Mouse (Mus musculus) neural tube, embryonic 11.5 days (tissue): ENCODE results near the gene Pde4d. TPM values are rescaled to one million over a fixed set of nuclear protein-coding genes. Genes with fewer than 3 reads are reported as not detected.

Experiments used
- ATAC-seq: fragments of 200-750 bp; cut with Nextera tagmentation; 2 replicates; pipeline ENCODE4 v1.8.0; 2017; ENCODE audit warnings: moderate number of reproducible peaks, mild to moderate bottlenecking, moderate TSS enrichment, moderate library complexity; ENCODE audit not compliant: insufficient read depth, low FRiP score, low TSS enrichment
- DNase-seq: peaks from one replicate; pipeline ENCODE4 v3.0.0-alpha.2; 2015; ENCODE audit warnings: low spot score
- H3K27ac ChIP-seq: fragments of 300-500 bp; sonication (generic); 2 replicates; pipeline ENCODE4 v1.5.1; 2014; ENCODE audit warnings: low read depth, mild to moderate bottlenecking, low read length
- H3K27me3 ChIP-seq: fragments of 300-500 bp; sonication (generic); 2 replicates; pipeline ENCODE4 v1.6.1; 2014; ENCODE audit warnings: mild to moderate bottlenecking, low read length, mixed read lengths; ENCODE audit not compliant: control insufficient read depth, insufficient read depth
- H3K36me3 ChIP-seq: fragments of 300-500 bp; sonication (generic); 2 replicates; pipeline ENCODE4 v1.6.1; 2014; ENCODE audit warnings: mild to moderate bottlenecking, low read length, moderate library complexity, mixed read lengths; ENCODE audit not compliant: control insufficient read depth, insufficient read depth
- H3K4me1 ChIP-seq: fragments of 300-500 bp; sonication (generic); 2 replicates; pipeline ENCODE4 v1.6.1; 2014; ENCODE audit warnings: low read length, mixed read lengths; ENCODE audit not compliant: control insufficient read depth, insufficient read depth
- H3K4me2 ChIP-seq: fragments of 300-500 bp; sonication (generic); 2 replicates; pipeline ENCODE4 v1.6.1; 2014; ENCODE audit warnings: low read depth, mild to moderate bottlenecking, moderate library complexity
- H3K4me3 ChIP-seq: fragments of 300-500 bp; sonication (generic); 2 replicates; pipeline ENCODE4 v1.5.1; 2014; ENCODE audit warnings: low read depth, low read length
- H3K9ac ChIP-seq: fragments of 300-500 bp; sonication (generic); 2 replicates; pipeline ENCODE4 v1.6.1; 2014; ENCODE audit warnings: mild to moderate bottlenecking, low read length
- H3K9me3 ChIP-seq: fragments of 300-500 bp; sonication (generic); 2 replicates; pipeline ENCODE4 v1.6.1; 2016; ENCODE audit warnings: low read length; ENCODE audit not compliant: control insufficient read depth
- WGBS: fragments of 180-500 bp; shearing (Covaris S2); extraction: QIAGEN DNeasy Blood & Tissue Kit; methylation state at CpG from one replicate; pipeline ENCODE4 v1.1.7; 2014; 5-methylcytosine and 5-hydroxymethylcytosine counted together
- polyA plus RNA-seq: library from polyadenylated mRNA; unstranded; fragments of >200 nt; fragmentation: Nextera tagmentation; extraction: Ambion mirVana; gene quantifications from 2 replicates; pipeline ENCODE4 v1.2.1, GENCODE M21; 2014

The Pde4d gene
- polyA plus RNA-seq, 1 experiment from 2014 or later: 11.1 TPM

GRCm38 (mm10) chr13:109359994-109360393 lies 910.2 kb downstream of the Pde4d start:
- WGBS: 93% methylated on average over 2 of the region's 2 CpGs
- Histone ChIP-seq H3K4me2 (no peak overlapping the region), H3K27me3 (no peaks in the 10 kb centered on the region), H3K36me3 (no peaks in the 10 kb centered on the region), H3K4me1 (no peaks in the 10 kb centered on the region), H3K9me3 (no peaks in the 10 kb centered on the region), H3K9ac (no peak overlapping the region), H3K27ac (no peak overlapping the region), H3K4me3 (no peak overlapping the region)
- ATAC-seq (no peak), DNase-seq (no peak)

- H3K4me2 ChIP-seq: no peak overlapping the region
- H3K4me3 ChIP-seq: no peak overlapping the region
- DNase-seq (no peak), ATAC-seq (no peak)
- H3K27ac ChIP-seq: no peak overlapping the region
- no peaks in the 10 kb centered on the region for H3K9me3 ChIP-seq
- 89% methylated on average over 6 of the region's 6 CpGs for WGBS
- no peak overlapping the region for H3K9ac ChIP-seq
- H3K4me1 ChIP-seq: no peaks in the 10 kb centered on the region
- H3K36me3 ChIP-seq: no peaks in the 10 kb centered on the region
- no peaks in the 10 kb centered on the region for H3K27me3 ChIP-seq
These were observed 912.6 kb downstream of the Pde4d start for GRCm38 (mm10) chr13:109362340-109362739.

- ATAC-seq (no peak), DNase-seq (no peak)
- H3K9ac ChIP-seq: no peak overlapping the region
- no peaks in the 10 kb centered on the region for H3K9me3 ChIP-seq
- H3K27me3 ChIP-seq: no peaks in the 10 kb centered on the region
- no peak overlapping the region for H3K4me3 ChIP-seq
- H3K27ac ChIP-seq: no peak overlapping the region
- no peak overlapping the region for H3K4me2 ChIP-seq
- 83% methylated on average over 5 of the region's 5 CpGs for WGBS
- peaks cover 7% of the 10 kb centered on the region; the same call in 1 of the 2 replicates for H3K4me1 ChIP-seq
- H3K36me3 ChIP-seq: no peaks in the 10 kb centered on the region
These were observed 924.7 kb downstream of the Pde4d start for GRCm38 (mm10) chr13:109374465-109374864.

- H3K9ac ChIP-seq: no peak overlapping the region
- WGBS: 6% methylated on average over 1 of the region's 1 CpGs
- no peaks in the 10 kb centered on the region for H3K9me3 ChIP-seq
- H3K27ac ChIP-seq: no peak overlapping the region
- no peaks in the 10 kb centered on the region for H3K36me3 ChIP-seq
- H3K4me2 ChIP-seq: no peak overlapping the region
- peaks cover 7% of the 10 kb centered on the region; the same call in 1 of the 2 replicates for H3K4me1 ChIP-seq
- no peak for ATAC-seq
- H3K4me3 ChIP-seq: no peak overlapping the region
- no peaks in the 10 kb centered on the region for H3K27me3 ChIP-seq
- DNase-seq: no peak
These were observed 926.9 kb downstream of the Pde4d start for GRCm38 (mm10) chr13:109376681-109377080.

GRCm38 (mm10) chr13:109380149-109380548 lies 930.4 kb downstream of the Pde4d start:
- Histone ChIP-seq H3K9ac (no peak overlapping the region), H3K27ac (no peak overlapping the region), H3K36me3 (no peaks in the 10 kb centered on the region), H3K4me1 (peaks cover 7% of the 10 kb centered on the region; the same call in 1 of the 2 replicates), H3K4me2 (no peak overlapping the region), H3K4me3 (no peak overlapping the region), H3K27me3 (no peaks in the 10 kb centered on the region), H3K9me3 (no peaks in the 10 kb centered on the region)
- ATAC-seq: no peak
- no peak for DNase-seq
- 94% methylated on average over 2 of the region's 2 CpGs for WGBS

GRCm38 (mm10) chr13:109388626-109389220 lies 939.0 kb downstream of the Pde4d start:
- no peaks in the 10 kb centered on the region for H3K4me1 ChIP-seq
- H3K27me3 ChIP-seq: no peaks in the 10 kb centered on the region
- no peaks in the 10 kb centered on the region for H3K9me3 ChIP-seq
- no peak overlapping the region for H3K4me2 ChIP-seq
- H3K9ac ChIP-seq: no peak overlapping the region
- 72% methylated on average over 8 of the region's 8 CpGs for WGBS
- H3K27ac ChIP-seq: no peak overlapping the region
- H3K36me3 ChIP-seq: no peaks in the 10 kb centered on the region
- DNase-seq (no peak), ATAC-seq (no peak)
- H3K4me3 ChIP-seq: no peak overlapping the region

- Histone ChIP-seq H3K27me3 (no peaks in the 10 kb centered on the region), H3K9me3 (no peaks in the 10 kb centered on the region), H3K27ac (no peak overlapping the region), H3K4me2 (no peak overlapping the region), H3K9ac (no peak overlapping the region), H3K4me1 (no peaks in the 10 kb centered on the region), H3K36me3 (no peaks in the 10 kb centered on the region), H3K4me3 (no peak overlapping the region)
- WGBS: 80% methylated on average over 4 of the region's 4 CpGs
- ATAC-seq: no peak
- no peak for DNase-seq
These were observed 952.6 kb downstream of the Pde4d start for GRCm38 (mm10) chr13:109402396-109402795.

GRCm38 (mm10) chr13:109402936-109403335 lies 953.2 kb downstream of the Pde4d start:
- H3K27ac ChIP-seq: no peak overlapping the region
- H3K4me1 ChIP-seq: no peaks in the 10 kb centered on the region
- H3K9me3 ChIP-seq: no peaks in the 10 kb centered on the region
- no peak overlapping the region for H3K4me2 ChIP-seq
- H3K9ac ChIP-seq: no peak overlapping the region
- no peak for ATAC-seq
- no peaks in the 10 kb centered on the region for H3K36me3 ChIP-seq
- 25% methylated on average over 2 of the region's 2 CpGs for WGBS
- DNase-seq: no peak
- no peaks in the 10 kb centered on the region for H3K27me3 ChIP-seq
- H3K4me3 ChIP-seq: no peak overlapping the region

GRCm38 (mm10) chr13:109406341-109406740 lies 956.6 kb downstream of the Pde4d start:
- no peak for DNase-seq
- no peaks in the 10 kb centered on the region for H3K9me3 ChIP-seq
- H3K4me2 ChIP-seq: no peak overlapping the region
- no peak overlapping the region for H3K9ac ChIP-seq
- 98% methylated on average over 8 of the region's 8 CpGs for whole genome bisulfite sequencing
- no peak overlapping the region for H3K27ac ChIP-seq
- H3K4me1 ChIP-seq: no peaks in the 10 kb centered on the region
- no peaks in the 10 kb centered on the region for H3K36me3 ChIP-seq
- H3K27me3 ChIP-seq: no peaks in the 10 kb centered on the region
- H3K4me3 ChIP-seq: no peak overlapping the region
- ATAC-seq: no peak
